Mouse (Mus musculus) left cerebral cortex, adult 2 months (tissue): Measurements from ENCODE around the gene Tenm2. TPM values are rescaled to one million over a fixed set of nuclear protein-coding genes. Genes with fewer than 3 reads are reported as not detected.
A peak's percentile ranks its signal among the peaks of the same experiment; 100 is the strongest.

Source experiments
- DNase-seq, 2 experiments: peaks; one replicate each; pipeline ENCODE4 v3.0.0; 2021 to 2022; ENCODE audit warnings: low spot score in 2 of 2, mixed read lengths in 1 of 2; ENCODE audit errors: extremely low spot score in 1 of 2
- H3K27ac ChIP-seq: fragments of 200-600 bp; 2 replicates; pipeline ENCODE4 v1.8.1; 2022
- H3K4me3 ChIP-seq: fragments of 200-600 bp; 2 replicates; pipeline ENCODE4 v1.8.1; 2022
- CTCF ChIP-seq: fragments of 200-600 bp; IDR thresholded peaks from 2 replicates; pipeline ENCODE4 v1.8.1; 2022; ENCODE audit warnings: antibody characterized with exemption, mild to moderate bottlenecking, moderate library complexity
- intact Hi-C: fragments of 180-260 bp; cut with DNase I; formaldehyde crosslinking; loops from one replicate; pipeline ENCODE4 v1.15.1; 2025
- total RNA-seq, 2 experiments: library from RNA; stranded (reverse); gene quantifications; 2 replicates each; pipeline ENCODE4 v1.2.3; 2021

Gene Tenm2
- total RNA-seq, 2 experiments from 2014 or later = 98.0 to 98.5 TPM

GRCm38 (mm10) chr11:36727800-36728199, 508.0 kb downstream of the Tenm2 start:
- no peak for DNase-seq
- intact Hi-C loops = no loop called here
- Histone ChIP-seq H3K27ac (no peak overlapping the region), H3K4me3 (no peak overlapping the region)
- no peak for TF ChIP-seq CTCF

DNA sequence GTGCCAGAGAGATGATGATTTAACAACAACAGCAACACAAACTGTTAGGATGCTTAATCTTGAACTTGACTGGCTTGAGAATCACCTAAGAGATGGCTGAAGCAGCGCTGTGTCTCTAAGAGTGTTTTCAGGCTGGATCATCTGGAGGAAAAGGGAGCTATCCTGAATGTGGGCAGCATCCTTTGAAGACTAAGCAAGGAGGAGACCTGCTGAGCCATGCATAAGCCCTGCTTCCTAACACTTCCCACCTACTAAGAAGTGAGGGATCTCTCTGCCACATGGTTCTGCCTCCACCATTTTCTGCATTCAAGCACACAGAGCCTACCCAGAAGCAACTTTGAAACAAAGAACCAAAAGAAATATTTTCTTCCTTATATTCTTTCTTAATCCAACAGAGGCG, 532.9 kb downstream of the Tenm2 start:
- TF ChIP-seq CTCF = no peak
- Histone ChIP-seq H3K27ac (peak overlapping the region; percentile 19; the same call in 1 of the 2 replicates), H3K4me3 (no peak overlapping the region)
- DNase-seq = no peak
- intact Hi-C loops = loop anchor here (5.0 kb wide), 1 partner anchor 124 kb away; no protein-coding TSS in a partner anchor

GRCm38 (mm10) chr11:36700951-36701350, 534.8 kb downstream of the Tenm2 start:
- no peak for DNase-seq

DNA sequence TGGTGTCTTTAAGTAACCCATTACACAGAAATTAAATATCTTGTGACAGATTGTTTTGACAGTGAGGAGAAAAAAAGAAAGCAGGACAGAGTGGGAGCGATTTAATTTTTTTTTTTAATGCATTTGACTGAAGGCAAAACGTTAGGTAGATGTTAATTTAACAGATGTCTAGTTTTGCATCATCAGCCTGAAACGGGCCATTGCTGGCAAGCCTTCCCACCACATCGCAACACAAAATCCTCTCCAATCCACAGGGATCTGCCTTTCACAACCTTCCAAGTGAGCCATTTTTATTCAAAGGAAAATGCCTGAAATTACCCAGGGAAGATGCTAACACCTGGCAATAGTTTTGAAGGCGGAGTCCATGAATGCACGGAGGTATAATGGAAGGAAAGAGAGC, 535.6 kb downstream of the Tenm2 start:
- H3K27ac ChIP-seq = no peak overlapping the region

More at GRCm38 (mm10) chr11:36700951-36701350, 534.8 kb downstream of the Tenm2 start:
- Histone ChIP-seq H3K27ac (no peak overlapping the region), H3K4me3 (no peak overlapping the region)
- intact Hi-C loops = loop anchor here (5.0 kb wide), 1 partner anchor 126 kb away; no protein-coding TSS in a partner anchor
- no peak for TF ChIP-seq CTCF

DNA sequence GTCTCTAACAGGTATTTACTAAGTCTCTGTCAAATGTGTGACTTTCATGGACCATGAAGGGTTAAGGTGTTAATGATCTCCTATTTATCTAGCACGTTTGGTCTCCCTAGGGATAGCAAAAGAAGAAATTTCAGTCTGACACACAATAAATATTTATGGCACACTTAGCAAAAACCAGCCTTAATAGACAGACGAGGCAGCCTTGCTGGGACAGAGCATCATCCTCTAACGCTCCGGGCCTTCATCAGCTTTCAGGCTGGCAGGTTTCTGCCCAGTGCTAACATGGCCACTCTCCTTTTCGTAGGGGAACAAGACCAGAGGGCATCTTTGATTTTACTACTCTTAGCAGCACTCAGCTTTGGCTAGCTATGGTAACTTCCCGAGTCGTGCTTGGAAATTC, 537.5 kb downstream of the Tenm2 start:
- H3K27ac ChIP-seq = no peak overlapping the region
- DNase-seq = no peak
- no peak overlapping the region for H3K4me3 ChIP-seq
- intact Hi-C loops = no loop called here
- TF ChIP-seq CTCF = no peak

More for the DNA sequence above, 535.6 kb downstream of the Tenm2 start:
- no peak for DNase-seq
- intact Hi-C loops = loop anchor here (5.0 kb wide), 1 partner anchor 127 kb away; no protein-coding TSS in a partner anchor
- H3K4me3 ChIP-seq = no peak overlapping the region
- no peak for TF ChIP-seq CTCF

DNA sequence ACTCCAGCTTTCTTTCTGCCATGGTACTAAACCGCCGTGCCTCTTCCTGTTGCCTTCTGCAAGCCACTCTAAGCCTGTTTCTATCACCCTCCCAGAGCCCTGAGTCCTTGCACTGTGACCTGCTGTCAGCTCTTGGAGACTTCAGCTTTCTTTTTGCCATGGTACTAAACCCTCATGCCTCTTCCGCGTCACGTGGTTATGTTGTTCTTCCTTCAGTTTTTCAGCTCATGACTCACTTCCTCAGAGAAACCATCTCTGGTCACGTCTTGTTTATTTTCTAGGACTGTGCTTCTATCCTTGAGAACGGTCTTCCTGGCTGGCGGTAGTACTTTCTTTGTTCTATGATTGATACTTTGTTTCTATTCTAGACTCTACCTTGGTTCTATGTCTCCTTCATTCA, 537.9 kb downstream of the Tenm2 start:
- TF ChIP-seq CTCF = no peak
- H3K27ac ChIP-seq = no peak overlapping the region
- intact Hi-C loops = no loop called here
- no peak for DNase-seq
- H3K4me3 ChIP-seq = no peak overlapping the region

DNA sequence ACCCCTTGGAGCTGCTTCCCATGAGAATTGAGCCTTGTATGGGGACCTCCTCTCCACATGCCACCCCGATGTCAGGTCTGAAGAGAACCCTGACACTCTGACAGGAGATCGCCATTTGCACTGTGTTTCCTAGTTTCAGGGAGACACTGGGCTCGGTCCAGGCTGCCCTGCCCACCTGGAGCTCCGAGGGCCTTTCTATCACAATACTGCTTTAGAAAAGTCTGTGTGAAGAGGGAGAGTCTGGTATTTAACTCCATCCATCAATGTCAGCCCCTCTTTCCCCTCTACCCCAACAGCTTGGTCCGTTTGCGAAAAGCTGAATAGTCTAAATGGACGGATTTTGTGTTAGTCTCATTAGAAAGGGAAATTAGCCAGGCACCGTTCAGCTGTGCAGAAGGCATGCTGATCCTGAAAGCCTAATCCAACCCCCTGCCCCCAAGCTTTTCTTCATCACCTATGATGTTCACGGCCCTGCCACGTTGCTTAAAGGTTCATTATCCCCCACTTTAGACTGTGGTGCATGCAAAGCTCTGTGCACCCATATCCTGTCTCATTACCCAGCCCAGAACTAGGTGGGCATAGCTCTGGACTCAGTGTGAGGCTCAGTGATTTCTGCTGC, 538.6 kb downstream of the Tenm2 start:
- Histone ChIP-seq H3K27ac (no peak overlapping the region), H3K4me3 (no peak overlapping the region)
- TF ChIP-seq CTCF = no peak
- intact Hi-C loops = no loop called here
- DNase-seq = no peak

GRCm38 (mm10) chr11:36694810-36695209, 541.0 kb downstream of the Tenm2 start:
- intact Hi-C loops = loop anchor here (5.0 kb wide), 1 partner anchor 492 kb away; no protein-coding TSS in a partner anchor
- TF ChIP-seq CTCF = peak; percentile 14
- no peak for DNase-seq
- Histone ChIP-seq H3K27ac (peak overlapping the region; percentile 57; the same call in 1 of the 2 replicates), H3K4me3 (peak overlapping the region; percentile 19)

DNA sequence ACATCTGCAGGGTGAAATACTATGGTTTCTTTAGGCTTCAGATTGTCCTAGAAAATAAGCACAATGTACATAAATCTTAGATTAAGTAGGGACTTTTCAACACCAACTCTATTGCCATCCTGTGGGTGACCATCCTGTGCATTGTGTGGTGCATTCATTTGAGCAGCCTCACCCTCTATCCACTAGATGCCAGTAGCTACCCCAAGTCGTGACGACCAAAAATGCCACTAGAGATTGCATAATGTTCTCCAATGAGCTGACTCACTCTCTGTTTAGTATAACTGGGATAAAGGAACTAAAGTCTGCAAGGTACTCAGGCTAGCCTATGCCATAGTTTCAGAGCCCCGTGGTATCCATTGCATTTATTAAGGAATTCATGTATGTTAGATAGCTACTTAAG, 543.1 kb downstream of the Tenm2 start:
- peak overlapping the region; percentile 18; the same call in 1 of the 2 replicates for H3K27ac ChIP-seq
- H3K4me3 ChIP-seq = no peak overlapping the region
- DNase-seq = peak in 1 of 2 experiments; percentile 21
- intact Hi-C loops = loop anchor here (5.0 kb wide), 1 partner anchor 495 kb away; no protein-coding TSS in a partner anchor
- TF ChIP-seq CTCF = peak; percentile 38

- no peak for DNase-seq
- no peak for TF ChIP-seq CTCF
- intact Hi-C loops = loop anchor here (5.0 kb wide), 1 partner anchor 496 kb away; no protein-coding TSS in a partner anchor
- no peak overlapping the region for H3K27ac ChIP-seq
- no peak overlapping the region for H3K4me3 ChIP-seq
Measured at GRCm38 (mm10) chr11:36690826-36691225, 544.9 kb downstream of the Tenm2 start.

GRCm38 (mm10) chr11:36686253-36686652, 549.5 kb downstream of the Tenm2 start:
- H3K27ac ChIP-seq = no peak overlapping the region
- intact Hi-C loops = no loop called here

DNA sequence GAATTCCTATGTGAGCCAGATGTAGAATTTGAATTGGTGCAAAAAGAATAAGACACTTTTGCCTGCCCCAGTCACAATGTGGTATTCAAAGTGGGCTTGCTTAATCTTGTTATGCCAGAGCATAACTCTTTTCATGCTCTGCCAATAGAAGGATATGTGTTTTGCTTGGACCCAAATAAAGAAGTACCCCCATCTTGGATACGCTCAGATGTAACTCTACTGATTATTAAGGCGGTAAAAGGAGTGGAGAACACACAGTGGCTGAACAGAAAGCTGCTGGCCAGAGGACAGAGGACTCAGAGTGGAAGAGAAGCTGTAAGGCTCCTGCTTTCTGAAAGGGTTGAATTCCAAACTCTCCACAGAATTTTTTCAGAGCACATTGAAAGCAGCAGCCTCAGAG, 556.4 kb downstream of the Tenm2 start:
- no peak overlapping the region for H3K4me3 ChIP-seq
- no peak for DNase-seq
- TF ChIP-seq CTCF = no peak
- H3K27ac ChIP-seq = peak overlapping the region; percentile 95
- intact Hi-C loops = loop anchor here (5.0 kb wide), 2 partner anchors 457 to 632 kb away; no protein-coding TSS in a partner anchor

More at GRCm38 (mm10) chr11:36686253-36686652, 549.5 kb downstream of the Tenm2 start:
- TF ChIP-seq CTCF = no peak
- DNase-seq = no peak
- H3K4me3 ChIP-seq = no peak overlapping the region
